Mouse (Mus musculus) kidney, embryonic 14.5 days (tissue): ENCODE data around the gene A730061H03Rik. TPM values are rescaled to one million over a fixed set of nuclear protein-coding genes. Genes with fewer than 3 reads are reported as not detected.

Experiments
- ATAC-seq: fragments of 200-750 bp; cut with Nextera tagmentation; 2 replicates; pipeline ENCODE4 v1.8.0; 2017; ENCODE audit warnings: moderate number of reproducible peaks, mild to moderate bottlenecking, moderate TSS enrichment, moderate library complexity; ENCODE audit not compliant: low FRiP score, low TSS enrichment
- H3K27ac ChIP-seq: fragments of 300-500 bp; sonication (generic); 2 replicates; pipeline ENCODE4 v1.5.1; 2014; ENCODE audit warnings: low read depth, mild to moderate bottlenecking, low read length, moderate library complexity, mixed read lengths
- H3K27me3 ChIP-seq: fragments of 300-500 bp; sonication (generic); 2 replicates; pipeline ENCODE4 v1.6.1; 2014; ENCODE audit warnings: mild to moderate bottlenecking, low read length; ENCODE audit not compliant: control insufficient read depth, insufficient read depth
- H3K36me3 ChIP-seq: fragments of 300-500 bp; sonication (generic); 2 replicates; pipeline ENCODE4 v1.6.1; 2014; ENCODE audit warnings: low read length, mixed read lengths; ENCODE audit not compliant: control insufficient read depth, insufficient read depth
- H3K4me1 ChIP-seq: fragments of 300-500 bp; sonication (generic); 2 replicates; pipeline ENCODE4 v1.6.1; 2014; ENCODE audit warnings: low read length, mixed read lengths; ENCODE audit not compliant: control insufficient read depth, insufficient read depth
- H3K4me2 ChIP-seq: fragments of 300-500 bp; sonication (generic); replicated peaks from 2 replicates; pipeline ENCODE4 v1.6.1; 2014; ENCODE audit warnings: low read depth, mild to moderate bottlenecking, low read length
- H3K4me3 ChIP-seq: fragments of 300-500 bp; sonication (generic); 2 replicates; pipeline ENCODE4 v1.5.1; 2014; ENCODE audit warnings: mild to moderate bottlenecking, low read length
- H3K9ac ChIP-seq: fragments of 300-500 bp; sonication (generic); 2 replicates; pipeline ENCODE4 v1.6.1; 2014; ENCODE audit warnings: low read depth, mild to moderate bottlenecking, low read length, moderate library complexity
- H3K9me3 ChIP-seq: fragments of 300-500 bp; sonication (generic); 2 replicates; pipeline ENCODE4 v1.6.1; 2016; ENCODE audit warnings: low read length; ENCODE audit not compliant: control insufficient read depth
- WGBS: fragments of 180-500 bp; shearing (Covaris S2); extraction: QIAGEN DNeasy Blood & Tissue Kit; methylation state at CpG from one replicate; pipeline ENCODE4 v1.1.7; 2014; 5-methylcytosine and 5-hydroxymethylcytosine counted together
- polyA plus RNA-seq: library from polyadenylated mRNA; unstranded; fragments of >200 nt; fragmentation: Nextera tagmentation; extraction: Ambion mirVana; gene quantifications from 2 replicates; pipeline ENCODE4 v1.2.1, GENCODE M21; 2014

The A730061H03Rik gene
- polyA plus RNA-seq, 1 experiment from 2014 or later: 1.5 TPM

DNA sequence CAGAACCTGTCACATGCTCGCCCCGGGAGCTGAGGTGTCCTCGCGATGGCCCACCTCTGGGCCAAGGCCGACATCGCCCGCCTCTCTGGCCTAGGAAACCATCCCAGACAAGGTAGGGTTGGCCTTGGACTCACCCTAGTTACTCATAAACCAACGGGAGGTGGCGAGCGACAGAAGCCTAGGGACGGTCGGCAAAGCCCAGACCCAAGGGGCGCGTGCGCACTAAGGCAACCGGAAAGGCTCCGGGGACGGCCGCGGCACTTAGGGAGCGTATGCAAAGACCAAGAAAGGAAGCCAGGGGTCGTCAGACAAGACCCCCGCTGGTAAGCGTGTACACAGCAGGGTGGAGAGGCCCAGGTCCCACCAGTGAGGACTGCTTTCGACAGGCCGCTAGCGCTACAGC, 406 bp downstream of the A730061H03Rik start, which contains the start of gene Dcaf11:
Gene Dcaf11, plus strand, starts transcription at position 208 of the 403 bp plus-strand sequence.
- Histone ChIP-seq H3K9ac (peak within 1 kb of the TSS; percentile 74), H3K27me3 (no peaks in the 10 kb centered on the region), H3K4me2 (peak within 1 kb of the TSS; percentile 83), H3K4me1 (peaks cover 6% of the 10 kb centered on the region; the same call in 1 of the 2 replicates), H3K9me3 (no peaks in the 10 kb centered on the region), H3K27ac (peak within 1 kb of the TSS; percentile 98), H3K4me3 (peak within 1 kb of the TSS; percentile 61), H3K36me3 (peaks cover 17% of the 10 kb centered on the region)
- under 1% methylated on average over 27 of the region's 27 CpGs for WGBS
- ATAC-seq: peak; percentile 78

DNA sequence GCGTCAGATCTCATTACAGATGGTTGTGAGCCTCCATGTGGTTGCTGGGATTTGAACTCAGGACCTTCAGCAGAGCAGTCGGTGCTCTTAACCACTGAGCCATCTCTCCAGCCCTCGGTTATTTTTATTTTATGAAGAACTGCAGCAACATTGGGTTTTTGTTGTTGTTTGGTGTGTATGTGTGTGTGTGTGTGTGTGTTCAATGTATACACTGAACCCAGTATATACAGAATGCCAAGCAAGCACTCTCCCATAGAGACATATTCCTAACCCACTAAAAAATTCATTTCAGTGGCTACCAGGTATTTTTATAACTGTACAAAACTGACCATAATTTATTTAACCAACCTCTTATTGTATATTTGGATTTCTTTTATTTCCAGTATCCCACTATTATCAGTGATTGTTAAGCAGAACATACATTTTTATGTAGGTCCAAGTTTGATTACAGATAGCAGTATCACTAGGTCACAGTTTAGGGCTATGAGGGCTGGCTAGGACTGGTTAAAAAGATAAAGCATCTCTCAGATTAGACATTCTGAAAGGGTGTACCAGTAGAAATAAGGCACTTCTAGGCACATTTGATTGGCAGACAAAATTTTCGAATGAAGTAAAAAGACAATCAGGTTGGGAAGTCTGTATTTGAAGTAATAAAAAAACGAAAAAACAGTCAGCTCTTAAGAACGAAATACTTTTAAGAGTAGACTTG, 1.3 kb downstream of the A730061H03Rik start:
- H3K36me3 ChIP-seq: peaks cover 9% of the 10 kb centered on the region
- peak overlapping the region; percentile 74; the same call in 1 of the 2 replicates for H3K9ac ChIP-seq
- H3K27me3 ChIP-seq: no peaks in the 10 kb centered on the region
- peak overlapping the region; percentile 98; the same call in 1 of the 2 replicates for H3K27ac ChIP-seq
- no peak for ATAC-seq
- peaks cover 6% of the 10 kb centered on the region; the same call in 1 of the 2 replicates for H3K4me1 ChIP-seq
- H3K9me3 ChIP-seq: no peaks in the 10 kb centered on the region
- H3K4me2 ChIP-seq: peak overlapping the region; percentile 83
- peak overlapping the region; percentile 61; the same call in 1 of the 2 replicates for H3K4me3 ChIP-seq
- 57% methylated on average over 6 of the region's 6 CpGs for WGBS

DNA sequence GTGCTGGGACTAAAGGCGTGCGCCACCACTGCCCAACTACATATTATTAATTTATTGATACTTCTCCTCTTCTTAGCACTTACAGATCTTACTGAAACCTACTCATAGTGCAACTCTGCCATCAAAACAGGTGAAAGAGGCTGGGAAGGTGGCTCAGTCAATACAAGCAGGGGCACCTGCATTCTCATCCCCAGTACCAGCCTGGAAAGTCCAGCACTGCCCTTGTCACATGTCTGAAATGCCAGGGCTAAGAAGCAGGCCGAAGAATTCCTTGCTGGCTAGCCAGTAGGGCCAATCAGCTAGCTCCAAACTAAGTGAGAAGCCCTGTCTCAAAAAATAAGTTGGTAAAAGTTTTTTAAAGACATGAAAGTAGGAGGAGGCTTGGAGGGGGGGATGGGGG, 2.6 kb downstream of the A730061H03Rik start:
- no peak overlapping the region for H3K4me3 ChIP-seq
- WGBS: 88% methylated on average over 3 of the region's 3 CpGs
- no peaks in the 10 kb centered on the region for H3K27me3 ChIP-seq
- H3K9ac ChIP-seq: no peak overlapping the region; the same call in 1 of the 2 replicates
- peaks cover 6% of the 10 kb centered on the region; the same call in 1 of the 2 replicates for H3K4me1 ChIP-seq
- ATAC-seq: no peak
- no peaks in the 10 kb centered on the region for H3K9me3 ChIP-seq
- H3K27ac ChIP-seq: peak overlapping the region; percentile 66; the same call in 1 of the 2 replicates
- no peaks in the 10 kb centered on the region; the same call in 1 of the 2 replicates for H3K36me3 ChIP-seq
- no peak overlapping the region for H3K4me2 ChIP-seq

DNA sequence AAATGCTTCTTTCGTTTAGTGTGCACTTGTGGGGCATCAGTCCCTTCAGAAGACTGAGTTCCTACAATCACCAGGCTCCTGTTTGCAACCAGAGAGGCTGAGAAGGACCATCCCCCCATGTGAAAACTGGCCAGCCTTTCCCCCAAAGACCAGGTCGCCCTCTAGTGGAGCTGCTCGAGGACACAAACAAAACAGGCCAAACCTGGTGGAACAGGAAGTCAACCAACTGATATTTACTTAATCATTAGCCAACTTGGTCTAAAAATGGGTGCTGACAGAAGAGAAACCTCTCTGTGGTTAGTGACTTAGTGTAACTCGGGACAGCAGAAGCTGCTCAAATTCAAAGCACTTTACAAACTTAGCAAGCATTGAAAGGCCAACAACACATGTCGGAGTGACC, 3.2 kb downstream of the A730061H03Rik start:
- 25% methylated on average over 5 of the region's 5 CpGs for WGBS
- H3K36me3 ChIP-seq: no peaks in the 10 kb centered on the region
- peak overlapping the region; percentile 66; the same call in 1 of the 2 replicates for H3K27ac ChIP-seq
- H3K4me2 ChIP-seq: no peak overlapping the region; the same call in 1 of the 2 replicates
- no peak for ATAC-seq
- H3K27me3 ChIP-seq: no peaks in the 10 kb centered on the region
- no peak overlapping the region for H3K9ac ChIP-seq
- H3K4me1 ChIP-seq: peaks cover 5% of the 10 kb centered on the region; the same call in 1 of the 2 replicates
- H3K9me3 ChIP-seq: no peaks in the 10 kb centered on the region
- no peak overlapping the region for H3K4me3 ChIP-seq

DNA sequence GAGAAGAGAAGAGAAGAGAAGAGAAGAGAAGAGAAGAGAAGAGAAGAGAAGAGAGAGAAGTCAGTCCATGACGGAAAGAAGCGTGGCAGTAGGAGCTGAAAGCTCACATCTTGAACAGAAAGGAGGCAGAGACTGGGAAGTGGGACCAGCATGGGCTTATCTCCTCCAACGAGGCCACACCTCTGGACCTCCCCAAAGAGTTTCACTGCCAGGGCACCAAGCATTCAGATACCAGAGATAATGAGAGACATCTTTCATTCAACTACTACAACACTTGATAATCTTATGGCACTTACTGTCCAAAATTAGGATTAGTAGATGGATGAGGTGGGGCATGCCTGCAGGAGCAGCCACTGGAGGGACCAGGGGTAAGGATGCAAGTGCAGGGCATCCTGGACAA, 4.4 kb downstream of the A730061H03Rik start:
- ATAC-seq: no peak
- no peaks in the 10 kb centered on the region for H3K27me3 ChIP-seq
- H3K4me3 ChIP-seq: no peak overlapping the region
- no peak overlapping the region for H3K9ac ChIP-seq
- no peaks in the 10 kb centered on the region for H3K9me3 ChIP-seq
- H3K4me1 ChIP-seq: no peaks in the 10 kb centered on the region; the same call in 1 of the 2 replicates
- H3K27ac ChIP-seq: no peak overlapping the region
- no peaks in the 10 kb centered on the region for H3K36me3 ChIP-seq
- no peak overlapping the region for H3K4me2 ChIP-seq
- WGBS: 89% methylated on average over 3 of the region's 3 CpGs

DNA sequence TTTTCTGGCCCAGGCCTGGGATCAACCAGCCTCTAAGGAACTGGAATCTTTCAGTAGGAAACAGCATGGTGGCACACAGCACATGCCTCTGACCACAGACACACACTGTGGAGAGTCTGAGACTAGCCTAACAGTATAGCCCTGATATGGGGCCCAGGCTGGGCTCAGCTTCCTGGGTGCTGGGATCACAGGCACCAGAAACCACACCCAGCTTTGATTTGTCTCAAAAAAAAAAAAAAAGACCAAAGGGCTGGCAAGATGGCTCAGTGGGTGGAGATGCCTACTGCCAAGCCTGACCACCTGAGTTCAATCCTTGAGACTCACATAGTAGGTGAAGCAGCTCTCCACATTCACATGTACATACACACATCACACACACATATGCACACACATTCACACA, 5.6 kb downstream of the A730061H03Rik start:
- no peak for ATAC-seq
- Histone ChIP-seq H3K4me1 (no peaks in the 10 kb centered on the region; the same call in 1 of the 2 replicates), H3K9ac (no peak overlapping the region), H3K36me3 (peaks cover 7% of the 10 kb centered on the region), H3K4me3 (no peak overlapping the region), H3K27ac (no peak overlapping the region), H3K4me2 (no peak overlapping the region), H3K9me3 (no peaks in the 10 kb centered on the region), H3K27me3 (no peaks in the 10 kb centered on the region)

DNA sequence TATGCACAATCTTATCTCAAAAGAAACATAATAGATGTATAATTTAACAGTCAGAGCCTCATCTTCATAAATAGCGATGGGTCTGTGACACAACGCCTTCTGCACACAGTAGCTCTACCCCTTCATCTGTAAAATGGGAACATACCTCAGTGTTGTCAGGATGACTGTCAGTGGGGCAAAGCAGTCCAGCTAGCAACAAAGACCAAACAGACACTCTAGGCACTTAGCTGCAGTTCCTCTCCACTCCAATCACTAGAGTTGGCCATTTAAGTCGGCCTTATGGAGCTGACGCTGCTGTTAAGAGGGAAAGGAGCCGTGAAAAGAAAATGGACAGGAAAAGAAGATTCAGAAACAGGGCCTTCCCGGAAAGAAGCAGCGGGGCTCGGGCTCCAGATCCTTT, 8.4 kb downstream of the A730061H03Rik start:
- no peak for ATAC-seq
- WGBS: 92% methylated on average over 8 of the region's 8 CpGs
- H3K9me3 ChIP-seq: no peaks in the 10 kb centered on the region
- H3K36me3 ChIP-seq: peaks cover 35% of the 10 kb centered on the region
- no peak overlapping the region for H3K4me3 ChIP-seq
- no peak overlapping the region for H3K27ac ChIP-seq
- H3K4me1 ChIP-seq: no peaks in the 10 kb centered on the region
- no peak overlapping the region for H3K9ac ChIP-seq
- no peak overlapping the region for H3K4me2 ChIP-seq
- no peaks in the 10 kb centered on the region for H3K27me3 ChIP-seq

DNA sequence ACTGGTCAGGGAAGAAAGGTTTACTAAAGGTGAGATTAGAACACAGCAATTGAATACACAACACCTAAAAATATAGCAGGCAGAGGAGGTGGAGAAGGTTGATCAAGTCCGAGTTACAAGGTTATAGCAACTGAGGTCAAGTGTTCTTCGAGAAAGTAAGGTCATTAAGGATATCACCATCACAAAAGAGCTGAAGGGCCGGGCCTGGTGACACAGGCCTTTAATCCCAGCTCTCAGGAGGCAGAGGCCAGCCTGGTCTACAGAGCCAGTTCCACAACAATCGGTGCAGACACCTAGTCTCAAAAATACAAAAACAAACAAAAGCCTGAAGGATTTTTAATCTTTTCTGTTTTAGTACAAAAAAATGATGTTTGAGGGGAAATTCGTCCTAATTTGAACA, 8.9 kb downstream of the A730061H03Rik start:
- ATAC-seq: no peak
- H3K4me3 ChIP-seq: no peak overlapping the region
- 64% methylated on average over 5 of the region's 5 CpGs for WGBS

DNA sequence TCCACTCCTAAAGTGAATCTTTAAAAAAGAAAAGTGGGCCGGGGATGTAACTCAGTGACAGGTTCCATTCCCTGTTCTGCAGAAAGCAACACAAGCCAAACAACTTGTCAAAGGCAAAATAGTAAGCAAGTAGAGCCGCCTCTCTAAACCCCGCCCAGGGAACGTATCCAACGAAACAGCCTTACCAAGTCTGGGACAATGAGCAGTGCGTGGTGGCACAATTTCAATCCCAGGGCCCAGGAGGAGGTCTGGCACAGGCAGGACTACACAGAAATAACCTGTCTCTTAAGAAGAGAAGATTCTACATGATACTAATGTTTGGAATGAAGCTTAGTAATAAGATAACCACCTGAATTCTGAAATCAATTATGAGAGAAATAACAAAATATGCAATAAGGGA, 10.0 kb downstream of the A730061H03Rik start:
- Histone ChIP-seq H3K9me3 (no peaks in the 10 kb centered on the region), H3K4me1 (no peaks in the 10 kb centered on the region), H3K4me3 (no peak overlapping the region), H3K9ac (no peak overlapping the region), H3K36me3 (peaks cover 52% of the 10 kb centered on the region), H3K27me3 (no peaks in the 10 kb centered on the region), H3K27ac (no peak overlapping the region), H3K4me2 (no peak overlapping the region)
- WGBS: 89% methylated on average over 6 of the region's 6 CpGs
- no peak for ATAC-seq

More for the DNA sequence above, 8.9 kb downstream of the A730061H03Rik start:
- H3K9ac ChIP-seq: no peak overlapping the region
- no peaks in the 10 kb centered on the region for H3K9me3 ChIP-seq
- H3K27me3 ChIP-seq: no peaks in the 10 kb centered on the region
- no peak overlapping the region for H3K27ac ChIP-seq
- H3K4me2 ChIP-seq: no peak overlapping the region
- H3K36me3 ChIP-seq: peaks cover 40% of the 10 kb centered on the region
- no peaks in the 10 kb centered on the region for H3K4me1 ChIP-seq
